In genomic region chr8:13649154-13649515, GRCm38 (mm10) we compare ENCODE assay signal across 9 mouse cellular contexts. TPM values are rescaled to one million over a fixed set of nuclear protein-coding genes. Genes with fewer than 3 reads are reported as not detected.
DNase-seq lines count a peak whose midpoint lies in the region; ATAC-seq and TF ChIP-seq lines count a peak whose summit lies in the region.
"Had no signal": no experiment of that assay in that cellular context is flagged by ENCODE, and none has a peak within 500 bp of the region (broad histone marks: within the 10 kb centered on the region; RNA-seq: fewer than 3 reads in every experiment).

No protein-coding gene starts in this region.

- peaks cover 37% of the 10 kb centered on the region for H3K4me1 ChIP-seq in kidney, embryonic 15.5 days
- H3K4me1 ChIP-seq in kidney, embryonic 16.5 days (ENCODE audit: insufficient read depth, low read length): peaks cover 35% of the 10 kb centered on the region
- peaks cover 69% of the 10 kb centered on the region for H3K4me1 ChIP-seq in bone marrow macrophage, adult 2 months (ENCODE audit: control insufficient read depth, insufficient read depth, low read length)

- 0 out of 2 replicates have a peak overlapping the region, but pooled peaks have one; percentile 48 for H3K27ac ChIP-seq in kidney, embryonic 15.5 days
- H3K27ac ChIP-seq in kidney, embryonic 16.5 days (ENCODE audit: low read length): no peak overlapping the region
- H3K27ac ChIP-seq in bone marrow macrophage, adult 2 months (ENCODE audit: insufficient read depth, low read depth, low read length): peak overlapping the region; percentile 99

- H3K36me3 ChIP-seq in kidney, embryonic 15.5 days: no peaks in the 10 kb centered on the region
- no peaks in the 10 kb centered on the region for H3K36me3 ChIP-seq in kidney, embryonic 16.5 days (ENCODE audit: insufficient read depth, low read length)

- H3K4me3 ChIP-seq in kidney, embryonic 15.5 days (replicated peaks): no peak overlapping the region
- no peak overlapping the region for H3K4me3 ChIP-seq in kidney, embryonic 16.5 days (ENCODE audit: low read length)
- peak overlapping the region; percentile 46 for H3K4me3 ChIP-seq in bone marrow macrophage, adult 2 months (ENCODE audit: insufficient read depth, low read length)
- H3K4me3 ChIP-seq: erythroblast, embryonic 14.5 days had no signal

- no peak overlapping the region for H3K9ac ChIP-seq in kidney, embryonic 15.5 days
- no peak overlapping the region for H3K9ac ChIP-seq in kidney, embryonic 16.5 days (replicated peaks; ENCODE audit: low read length)

- DNase-seq in induced T-regulatory cell, adult 2 months (ENCODE audit: low read depth): peak; percentile 81
- peak; percentile 35 to 63 for DNase-seq in natural killer cell, adult 2 months (ENCODE audit: low spot score in 2 of 2)
- no peak for DNase-seq in right cerebral cortex, postnatal 4 days
- no peak for DNase-seq in layer of hippocampus, adult 18-20 months (ENCODE audit: low spot score in 2 of 2)
- DNase-seq in layer of hippocampus, adult 8-10 months (ENCODE audit: low spot score in 2 of 2): no peak

- no peak for TF ChIP-seq POLR2A in bone marrow macrophage, adult 2 months (IDR thresholded peaks at IDR 0.05; ENCODE audit: borderline replicate concordance, low read depth, low read length)

- WGBS in kidney, embryonic 15.5 days: 43% methylated on average over 3 of the region's 3 CpGs
- 48% methylated on average over 3 of the region's 3 CpGs for WGBS in kidney, embryonic 16.5 days

- ATAC-seq in kidney, embryonic 15.5 days (replicated peaks; ENCODE audit: low FRiP score): no peak
- no peak for ATAC-seq in kidney, embryonic 16.5 days (ENCODE audit: low FRiP score, low TSS enrichment)

- H3K27me3 ChIP-seq in kidney, embryonic 15.5 days: no peaks in the 10 kb centered on the region
- H3K27me3 ChIP-seq in kidney, embryonic 16.5 days (ENCODE audit: insufficient read depth, low read length): no peaks in the 10 kb centered on the region

- no peak for TF ChIP-seq CTCF in bone marrow macrophage, adult 2 months (IDR thresholded peaks at IDR 0.05; ENCODE audit: low read depth, low read length)

- no peaks in the 10 kb centered on the region for H3K9me3 ChIP-seq in kidney, embryonic 15.5 days (replicated peaks)
- no peaks in the 10 kb centered on the region for H3K9me3 ChIP-seq in kidney, embryonic 16.5 days (ENCODE audit: low read length)

- no peak overlapping the region for H3K4me2 ChIP-seq in kidney, embryonic 15.5 days
- H3K4me2 ChIP-seq in kidney, embryonic 16.5 days (replicated peaks; ENCODE audit: low read depth, low read length): no peak overlapping the region

RNA-seq across cellular contexts. Expression of gene Rasa3, which starts 28.3 kb away (rescaled TPM):
- polyA plus RNA-seq in kidney, embryonic 15.5 days (2015; fragmentation: Nextera tagmentation; extraction: Ambion mirVana): 23.2 and 23.5 TPM in 2 replicates
- polyA plus RNA-seq in kidney, embryonic 16.5 days (2015; fragmentation: Nextera tagmentation; extraction: Ambion mirVana): 23.8 and 28.2 TPM in 2 replicates
- polyA plus RNA-seq in bone marrow macrophage, adult 2 months (2012; ENCODE audit: insufficient read depth, insufficient read length, missing spikeins): 69.3 and 83.2 TPM in 2 replicates
- total RNA-seq in layer of hippocampus, adult 18-20 months (2021): 10 to 100 TPM; 65.7 to 67.1 TPM
- 10 to 100 TPM; 62.7 to 74.3 (median 68.2) TPM for total RNA-seq in layer of hippocampus, adult 8-10 months (2022)

RNA-seq across cellular contexts. Expression of gene Cfap97d2, which starts 56.6 kb away (rescaled TPM):
- polyA plus RNA-seq in kidney, embryonic 15.5 days (2015; fragmentation: Nextera tagmentation; extraction: Ambion mirVana): 0.05 TPM in 1 of 2 replicates, not detected in the other
- 0.19 TPM in 1 of 2 replicates, not detected in the other for polyA plus RNA-seq in kidney, embryonic 16.5 days (2015; fragmentation: Nextera tagmentation; extraction: Ambion mirVana)
- 0.84 TPM in 1 of 2 replicates, not detected in the other for polyA plus RNA-seq in bone marrow macrophage, adult 2 months (2012; ENCODE audit: insufficient read depth, insufficient read length, missing spikeins)
- total RNA-seq in layer of hippocampus, adult 18-20 months (2021): 1 to 10 TPM; 1.9 to 3.4 TPM
- total RNA-seq in layer of hippocampus, adult 8-10 months (2022): 1 to 10 TPM; 1.8 to 3.6 (median 2.7) TPM
- polyA plus RNA-seq: erythroblast, embryonic 14.5 days had no signal

Comparison
In these comparisons a context has a peak if more than half of its experiments do, and no peak if none do; other contexts are left out.
1. DNase-seq: peak in induced T-regulatory cell, adult 2 months (single experiment) and natural killer cell, adult 2 months (2 of 2); none in right cerebral cortex, postnatal 4 days (single experiment), layer of hippocampus, adult 18-20 months (0 of 2) and layer of hippocampus, adult 8-10 months (0 of 2).